Mouse (Mus musculus) lung, adult 2 months (tissue): ENCODE data around the gene Fzr1.

Source experiments
- CTCF ChIP-seq: fragments of 200-500 bp; IDR thresholded peaks from 2 replicates; pipeline ENCODE4 v1.5.1; 2011; ENCODE audit warnings: mild to moderate bottlenecking, low read length, control low read depth; ENCODE audit not compliant: insufficient read depth
- POLR2A ChIP-seq: fragments of 200-500 bp; IDR thresholded peaks from 2 replicates; pipeline ENCODE4 v1.6.1; 2011; ENCODE audit warnings: low read depth, mild to moderate bottlenecking, control low read depth, low read length, borderline replicate concordance; ENCODE audit errors: extremely low read depth

- no peak for TF ChIP-seq CTCF
- no peak for TF ChIP-seq POLR2A
These were observed 14.5 kb upstream of the Fzr1 start, which contains the start of gene Smim24 for GRCm38 (mm10) chr10:81392781-81393185.
